Mouse (Mus musculus) liver, adult 2 months (tissue): ENCODE measurements at regions not wholly inside any gene's neighbourhood (a gene's known extent, or its start where the extent isn't known, plus 50 kb on each side); places are given as distances from the start of the nearest gene placed in this dataset.

Experiments used
- DNase-seq: peaks from one replicate; pipeline ENCODE4 v3.0.0-alpha.2; 2011; ENCODE audit warnings: low read depth, low spot score; ENCODE audit errors: extremely low read depth
- H3K27ac ChIP-seq: fragments of 200-500 bp; replicated peaks from 2 replicates; pipeline ENCODE4 v1.5.1; 2012; ENCODE audit warnings: low read depth, mild to moderate bottlenecking, control low read depth, inconsistent platforms, low read length; ENCODE audit not compliant: insufficient read depth
- H3K27me3 ChIP-seq: fragments of 200-500 bp; 2 replicates; pipeline ENCODE4 v1.6.1; 2012; ENCODE audit warnings: mild to moderate bottlenecking, moderate library complexity, low read length, inconsistent platforms; ENCODE audit not compliant: control insufficient read depth, insufficient read depth
- H3K36me3 ChIP-seq: fragments of 200-500 bp; 2 replicates; pipeline ENCODE4 v1.6.1; 2012; ENCODE audit warnings: low read length, inconsistent platforms; ENCODE audit not compliant: control insufficient read depth, insufficient read depth
- H3K4me1 ChIP-seq: fragments of 200-500 bp; 2 replicates; pipeline ENCODE4 v1.6.1; 2011; ENCODE audit warnings: low read length; ENCODE audit not compliant: control insufficient read depth, insufficient read depth
- H3K4me3 ChIP-seq: fragments of 200-500 bp; 2 replicates; pipeline ENCODE4 v1.5.1; 2011; ENCODE audit warnings: low read depth, mild to moderate bottlenecking, control low read depth, low read length, moderate library complexity; ENCODE audit not compliant: insufficient read depth
- H3K79me2 ChIP-seq: fragments of 200-500 bp; 2 replicates; pipeline ENCODE4 v1.6.1; 2012; ENCODE audit warnings: inconsistent platforms, mild to moderate bottlenecking, low read length, moderate library complexity; ENCODE audit not compliant: control insufficient read depth, insufficient read depth
- H3K9ac ChIP-seq: fragments of 200-500 bp; 2 replicates; pipeline ENCODE4 v1.6.1; 2012; ENCODE audit warnings: low read depth, mild to moderate bottlenecking, control low read depth, inconsistent platforms, low read length
- CTCF ChIP-seq: fragments of 200-500 bp; IDR thresholded peaks from 2 replicates; pipeline ENCODE4 v1.5.1; 2011; ENCODE audit warnings: low read depth, low read length, control low read depth
- POLR2A ChIP-seq: fragments of 200-500 bp; IDR thresholded peaks from 2 replicates; pipeline ENCODE4 v1.6.1; 2011; ENCODE audit warnings: low read length, control low read depth; ENCODE audit not compliant: insufficient read depth; ENCODE audit errors: extremely low read depth
- WGBS: fragments of 180-500 bp; shearing (Covaris S2); methylation state at CpG from one replicate; pipeline ENCODE4 v1.1.7; 2018; 5-methylcytosine and 5-hydroxymethylcytosine counted together

DNA sequence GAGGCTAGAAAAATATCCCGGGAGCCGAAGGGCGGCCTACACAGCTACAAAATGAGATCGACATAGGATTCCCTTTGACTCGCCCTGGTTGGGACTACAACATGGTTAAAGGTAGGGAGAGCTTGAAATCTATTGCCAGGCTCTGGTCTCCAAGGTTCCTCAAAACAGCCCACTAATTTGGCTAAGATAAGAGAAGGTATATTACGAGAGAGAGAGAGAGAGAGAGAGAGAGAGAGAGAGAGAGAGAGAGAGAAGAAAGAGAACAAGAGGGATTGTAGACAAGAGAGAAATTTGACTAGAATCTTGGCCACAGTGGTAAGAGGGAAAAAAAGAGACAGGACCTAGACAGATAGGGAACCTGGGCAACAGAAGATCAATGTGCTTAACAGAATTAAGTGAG is 88.5 kb upstream of the Plcl2 start:
- no peak overlapping the region for H3K4me3 ChIP-seq
- no peak overlapping the region for H3K9ac ChIP-seq
- H3K27me3 ChIP-seq: no peaks in the 10 kb centered on the region
- WGBS: 96% methylated on average over 6 of the region's 6 CpGs
- H3K36me3 ChIP-seq: no peaks in the 10 kb centered on the region
- TF ChIP-seq POLR2A (no peak), CTCF (no peak)
- H3K79me2 ChIP-seq: no peaks in the 10 kb centered on the region
- H3K27ac ChIP-seq: no peak overlapping the region
- H3K4me1 ChIP-seq: no peaks in the 10 kb centered on the region
- DNase-seq: no peak

DNA sequence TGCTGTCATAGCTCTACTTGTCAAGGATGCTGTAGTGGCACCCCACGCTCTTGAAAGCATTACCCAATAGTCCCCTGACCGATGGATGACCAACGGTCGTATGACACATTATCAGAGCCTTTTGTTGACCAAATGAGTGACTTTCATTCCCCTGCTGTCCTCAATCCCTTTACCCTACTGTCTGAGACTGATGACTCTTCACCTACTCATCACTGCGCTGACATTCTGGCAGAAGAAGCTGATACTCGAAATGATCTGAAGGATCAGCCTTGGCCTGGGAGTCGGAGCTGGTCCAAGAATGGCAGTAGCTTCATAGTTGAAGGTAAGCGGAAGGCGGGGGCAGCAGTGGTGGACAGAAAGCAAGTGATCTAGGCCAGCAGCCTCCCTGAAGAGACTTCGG is 87.7 kb upstream of the Plcl2 start:
- 84% methylated on average over 10 of the region's 10 CpGs for WGBS
- TF ChIP-seq POLR2A: no peak
- TF ChIP-seq CTCF: no peak

DNA sequence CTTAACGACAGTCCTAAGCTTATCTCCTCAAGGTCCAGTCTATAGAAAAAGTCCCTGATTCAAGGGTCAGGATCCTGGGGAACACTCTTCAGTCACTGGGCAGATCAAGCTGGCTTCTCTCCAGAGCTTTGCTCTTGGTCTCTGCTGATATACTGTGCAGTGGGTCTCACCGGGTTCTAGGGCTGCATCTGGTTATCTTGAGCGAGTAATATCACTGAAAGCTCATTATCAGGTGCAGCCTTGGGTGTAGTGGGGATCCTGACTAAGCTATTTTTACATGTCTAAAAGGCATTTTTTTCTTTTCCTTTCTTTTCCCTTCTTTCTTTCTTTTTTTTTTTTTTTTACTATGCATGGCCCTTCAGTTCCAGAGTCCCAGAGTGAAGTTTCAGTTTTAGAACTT is 84.1 kb upstream of the Plcl2 start:
- 79% methylated on average over 3 of the region's 3 CpGs for WGBS
- no peaks in the 10 kb centered on the region for H3K36me3 ChIP-seq
- no peak overlapping the region for H3K4me3 ChIP-seq
- no peaks in the 10 kb centered on the region for H3K27me3 ChIP-seq
- H3K9ac ChIP-seq: no peak overlapping the region
- H3K27ac ChIP-seq: no peak overlapping the region
- TF ChIP-seq CTCF (no peak), POLR2A (no peak)
- no peaks in the 10 kb centered on the region for H3K79me2 ChIP-seq
- no peak for DNase-seq
- no peaks in the 10 kb centered on the region for H3K4me1 ChIP-seq

More for the DNA sequence above, 87.7 kb upstream of the Plcl2 start:
- no peaks in the 10 kb centered on the region for H3K4me1 ChIP-seq
- H3K4me3 ChIP-seq: no peak overlapping the region
- H3K27me3 ChIP-seq: no peaks in the 10 kb centered on the region
- H3K79me2 ChIP-seq: no peaks in the 10 kb centered on the region
- H3K27ac ChIP-seq: no peak overlapping the region
- H3K36me3 ChIP-seq: no peaks in the 10 kb centered on the region
- H3K9ac ChIP-seq: no peak overlapping the region
- peak; percentile 74 for DNase-seq

DNA sequence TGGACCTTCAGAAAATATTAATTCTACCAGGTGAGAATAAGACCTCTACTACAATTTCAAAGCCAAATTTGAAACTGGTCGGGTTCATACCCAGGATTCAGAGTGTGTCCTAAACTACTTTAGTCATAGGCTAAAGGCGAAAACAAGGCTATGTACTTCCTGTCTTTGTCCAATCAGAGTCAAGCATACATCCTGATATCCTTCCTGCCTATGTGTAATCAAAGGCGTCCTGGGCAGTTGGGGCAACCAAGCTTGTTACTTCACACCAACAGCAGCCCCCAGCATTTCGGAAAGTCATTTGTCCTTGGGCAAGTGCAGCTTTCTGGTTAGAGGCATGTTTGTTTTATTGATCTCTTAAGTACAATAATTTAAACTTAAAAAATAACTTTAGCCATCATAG is 83.7 kb upstream of the Plcl2 start:
- no peak for TF ChIP-seq POLR2A
- TF ChIP-seq CTCF: no peak
- WGBS: 71% methylated on average over 4 of the region's 4 CpGs
- H3K27ac ChIP-seq: no peak overlapping the region
- no peak for DNase-seq
- no peak overlapping the region for H3K9ac ChIP-seq
- no peaks in the 10 kb centered on the region for H3K79me2 ChIP-seq
- no peaks in the 10 kb centered on the region for H3K27me3 ChIP-seq
- no peak overlapping the region for H3K4me3 ChIP-seq
- H3K36me3 ChIP-seq: no peaks in the 10 kb centered on the region
- H3K4me1 ChIP-seq: no peaks in the 10 kb centered on the region

DNA sequence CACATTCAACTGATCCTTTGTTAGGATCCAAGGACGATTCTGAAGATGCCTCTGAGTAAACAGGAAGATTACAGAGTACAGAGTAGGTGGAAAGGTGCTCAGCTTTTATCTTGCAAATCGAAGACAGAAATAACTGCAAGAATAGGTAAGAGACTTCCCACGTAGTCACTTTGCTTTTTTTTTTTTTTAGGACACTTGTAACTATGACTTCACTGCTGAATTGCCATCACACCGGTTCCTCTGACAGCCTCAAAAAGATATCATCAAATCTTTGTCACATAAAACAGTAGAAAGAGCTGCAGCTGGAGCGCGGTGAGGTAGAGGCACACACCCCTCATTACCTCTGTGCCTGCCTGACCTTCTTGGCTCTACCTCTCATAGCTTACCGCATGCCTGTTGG is 83.1 kb upstream of the Plcl2 start:
- H3K79me2 ChIP-seq: no peaks in the 10 kb centered on the region
- WGBS: 86% methylated on average over 7 of the region's 7 CpGs
- H3K4me3 ChIP-seq: no peak overlapping the region
- no peak overlapping the region for H3K9ac ChIP-seq
- no peaks in the 10 kb centered on the region for H3K4me1 ChIP-seq
- TF ChIP-seq CTCF: no peak
- no peak for TF ChIP-seq POLR2A
- H3K27ac ChIP-seq: no peak overlapping the region
- no peak for DNase-seq
- no peaks in the 10 kb centered on the region for H3K27me3 ChIP-seq
- H3K36me3 ChIP-seq: no peaks in the 10 kb centered on the region

DNA sequence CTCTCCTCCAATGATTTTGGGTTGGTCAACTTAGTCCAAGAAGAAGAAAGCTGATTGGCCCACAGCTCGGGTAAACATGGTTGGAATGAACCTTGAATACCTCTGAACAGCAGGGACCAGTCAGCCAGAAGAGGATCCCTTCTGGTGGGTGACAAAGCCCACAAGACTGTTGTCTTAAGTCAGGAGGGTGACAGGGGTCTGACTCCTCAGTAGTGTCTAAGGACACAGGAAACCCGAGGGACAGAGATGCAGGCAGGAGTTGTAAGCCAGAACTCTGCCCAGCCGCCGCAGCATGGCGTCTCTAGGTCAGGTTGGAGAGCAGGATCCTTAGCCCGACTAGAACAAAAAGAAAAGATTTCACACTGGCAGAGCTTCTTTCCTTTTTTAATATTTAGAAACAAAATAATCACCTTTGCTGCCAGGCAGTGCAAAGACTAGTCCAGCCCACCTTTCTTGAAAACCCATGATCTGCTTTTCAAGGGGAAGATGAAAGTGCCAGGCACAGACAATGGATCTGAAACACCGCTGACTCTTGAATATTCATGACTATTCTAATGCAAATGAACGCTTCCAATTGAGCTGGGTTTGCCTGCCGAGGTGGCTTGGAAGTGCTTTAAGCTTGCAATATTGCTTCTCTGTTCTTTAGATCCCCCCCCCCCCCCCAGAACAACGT is 81.7 kb upstream of the Plcl2 start:
- H3K27ac ChIP-seq: no peak overlapping the region
- no peak for DNase-seq
- TF ChIP-seq POLR2A (no peak), CTCF (no peak)
- no peaks in the 10 kb centered on the region for H3K4me1 ChIP-seq
- WGBS: 57% methylated on average over 10 of the region's 10 CpGs
- H3K36me3 ChIP-seq: no peaks in the 10 kb centered on the region
- H3K9ac ChIP-seq: no peak overlapping the region
- H3K4me3 ChIP-seq: no peak overlapping the region
- no peaks in the 10 kb centered on the region for H3K27me3 ChIP-seq
- no peaks in the 10 kb centered on the region for H3K79me2 ChIP-seq
